Mouse (Mus musculus) hindbrain, postnatal 0 days (tissue): ENCODE measurements at regions not wholly inside any gene's neighbourhood (a gene's known extent, or its start where the extent isn't known, plus 50 kb on each side); places are given as distances from the start of the nearest gene placed in this dataset.

ENCODE experiments used
- ATAC-seq: fragments of 200-750 bp; cut with Nextera tagmentation; 2 replicates; pipeline ENCODE4 v1.8.0; 2017; ENCODE audit warnings: mild to moderate bottlenecking, moderate TSS enrichment, moderate library complexity
- DNase-seq: peaks from one replicate; pipeline ENCODE4 v3.0.0-alpha.2; 2015; ENCODE audit warnings: low spot score
- H3K27ac ChIP-seq: fragments of 300-500 bp; sonication (generic); 2 replicates; pipeline ENCODE4 v1.5.1; 2014; ENCODE audit warnings: mild to moderate bottlenecking
- H3K27me3 ChIP-seq: fragments of 300-500 bp; sonication (generic); 2 replicates; pipeline ENCODE4 v1.6.1; 2014; ENCODE audit warnings: low read length, mixed read lengths; ENCODE audit not compliant: insufficient read depth
- H3K36me3 ChIP-seq: fragments of 300-500 bp; sonication (generic); 2 replicates; pipeline ENCODE4 v1.6.1; 2014; ENCODE audit warnings: low read length, mixed read lengths; ENCODE audit not compliant: insufficient read depth
- H3K4me1 ChIP-seq: fragments of 300-500 bp; sonication (generic); 2 replicates; pipeline ENCODE4 v1.6.1; 2014; ENCODE audit warnings: antibody characterized with exemption, low read length, mixed read lengths; ENCODE audit not compliant: insufficient read depth
- H3K4me2 ChIP-seq: fragments of 300-500 bp; sonication (generic); 2 replicates; pipeline ENCODE4 v1.6.1; 2014; ENCODE audit warnings: low read depth, mild to moderate bottlenecking, low read length, moderate library complexity, mixed read lengths
- H3K4me3 ChIP-seq: fragments of 300-500 bp; sonication (generic); 2 replicates; pipeline ENCODE4 v1.5.1; 2014; ENCODE audit warnings: low read length
- H3K9ac ChIP-seq: fragments of 300-500 bp; sonication (generic); replicated peaks from 2 replicates; pipeline ENCODE4 v1.6.1; 2014; ENCODE audit warnings: mild to moderate bottlenecking, low read length, moderate library complexity, mixed read lengths
- H3K9me3 ChIP-seq: fragments of 300-500 bp; sonication (generic); 2 replicates; pipeline ENCODE4 v1.6.1; 2016; ENCODE audit warnings: low read length, mixed read lengths
- CTCF ChIP-seq: IDR thresholded peaks from 2 replicates; pipeline ENCODE4 v1.5.1; 2016; ENCODE audit warnings: antibody characterized with exemption, control low read depth, low read depth
- WGBS: fragments of 180-500 bp; shearing (Covaris S2); extraction: QIAGEN DNeasy Blood & Tissue Kit; methylation state at CpG from one replicate; pipeline ENCODE4 v1.1.7; 2014; 5-methylcytosine and 5-hydroxymethylcytosine counted together

DNA sequence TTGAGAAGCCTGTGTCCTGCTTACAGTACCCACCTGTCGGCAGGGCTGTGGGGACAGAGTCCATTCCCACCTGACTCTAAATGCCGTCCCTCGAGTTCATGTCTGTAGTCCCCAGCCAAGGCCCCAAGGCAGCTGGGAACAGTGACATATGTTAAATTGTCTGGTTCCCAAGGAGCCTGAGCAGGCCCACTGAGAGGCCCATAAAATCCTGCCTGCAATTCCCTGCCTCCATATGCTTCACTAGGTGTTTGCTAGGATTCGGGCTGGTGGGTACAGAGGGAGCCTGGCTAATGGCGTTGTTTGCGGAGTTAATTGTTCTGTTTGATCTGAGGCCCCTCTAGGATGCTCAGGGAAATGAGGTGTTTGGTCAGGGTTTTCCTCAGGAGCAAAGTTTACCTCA is 258.8 kb upstream of the 9630041A04Rik start:
- H3K27me3 ChIP-seq = no peaks in the 10 kb centered on the region
- TF ChIP-seq CTCF = no peak
- H3K9ac ChIP-seq = no peak overlapping the region
- H3K9me3 ChIP-seq = no peaks in the 10 kb centered on the region
- H3K27ac ChIP-seq = no peak overlapping the region
- ATAC-seq (no peak), DNase-seq (no peak)
- no peaks in the 10 kb centered on the region for H3K36me3 ChIP-seq
- no peaks in the 10 kb centered on the region for H3K4me1 ChIP-seq
- no peak overlapping the region for H3K4me3 ChIP-seq
- H3K4me2 ChIP-seq = no peak overlapping the region
- 71% methylated on average over 6 of the region's 6 CpGs for WGBS

DNA sequence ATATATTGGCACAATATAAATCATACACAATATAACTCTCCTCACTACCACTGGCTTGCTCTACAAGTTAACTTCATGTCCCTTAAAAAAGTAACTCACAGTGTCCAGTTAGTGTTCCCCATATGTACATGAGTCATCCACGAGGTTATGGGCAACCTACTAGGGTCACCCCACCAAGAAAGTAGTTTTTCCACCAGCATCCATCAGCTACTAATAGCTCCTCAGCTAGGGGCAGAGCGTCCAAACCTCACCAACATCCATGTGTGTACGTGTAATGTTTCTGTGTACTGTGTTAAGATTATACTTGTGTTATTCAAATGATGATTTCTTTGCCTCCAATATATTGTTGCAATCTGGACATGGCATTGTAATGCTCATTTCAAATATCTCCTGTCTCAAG is 264.7 kb upstream of the 9630041A04Rik start:
- no peaks in the 10 kb centered on the region for H3K4me1 ChIP-seq
- no peak overlapping the region for H3K4me3 ChIP-seq
- ATAC-seq = no peak
- H3K4me2 ChIP-seq = no peak overlapping the region
- H3K9me3 ChIP-seq = no peaks in the 10 kb centered on the region
- no peak overlapping the region for H3K9ac ChIP-seq
- no peak for DNase-seq
- TF ChIP-seq CTCF = no peak
- H3K27ac ChIP-seq = no peak overlapping the region
- WGBS = 90% methylated on average over 3 of the region's 3 CpGs
- H3K36me3 ChIP-seq = no peaks in the 10 kb centered on the region
- no peaks in the 10 kb centered on the region for H3K27me3 ChIP-seq

DNA sequence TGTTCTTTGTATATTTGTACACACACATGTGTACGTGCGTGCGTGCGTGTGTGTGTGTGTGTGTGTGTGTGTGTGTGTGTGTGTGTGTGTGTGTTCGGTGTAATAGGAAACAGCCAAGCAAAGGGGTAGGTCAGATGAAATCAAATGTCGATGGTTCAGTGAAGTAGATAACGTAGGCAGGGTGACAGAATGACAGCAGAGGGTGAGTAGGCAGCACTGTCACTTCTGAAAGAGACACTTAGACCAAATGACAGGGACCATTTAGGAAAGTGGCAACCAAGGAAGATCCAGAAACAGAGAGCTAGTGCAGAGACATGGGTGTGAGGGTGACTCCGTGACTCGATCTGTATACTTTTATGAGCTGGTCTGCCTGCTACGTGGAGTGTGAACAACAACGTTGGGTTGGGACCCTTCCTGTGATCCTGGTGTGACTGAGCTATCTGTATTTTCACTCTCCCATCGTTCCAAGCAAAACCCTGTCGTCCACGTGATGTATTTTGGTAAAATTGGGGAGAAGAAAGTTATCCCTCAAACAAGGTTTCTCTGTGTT is 266.5 kb upstream of the 9630041A04Rik start:
- Histone ChIP-seq H3K36me3 (no peaks in the 10 kb centered on the region), H3K4me2 (no peak overlapping the region), H3K9ac (no peak overlapping the region), H3K27ac (no peak overlapping the region), H3K27me3 (no peaks in the 10 kb centered on the region), H3K4me3 (no peak overlapping the region), H3K9me3 (no peaks in the 10 kb centered on the region), H3K4me1 (no peaks in the 10 kb centered on the region)
- ATAC-seq (no peak), DNase-seq (no peak)
- 90% methylated on average over 14 of the region's 14 CpGs for WGBS
- TF ChIP-seq CTCF = no peak

GRCm38 (mm10) chr9:101592621-101593020 is 269.0 kb upstream of the 9630041A04Rik start:
- Histone ChIP-seq H3K4me3 (no peak overlapping the region), H3K36me3 (no peaks in the 10 kb centered on the region), H3K27ac (no peak overlapping the region), H3K27me3 (no peaks in the 10 kb centered on the region), H3K9me3 (no peaks in the 10 kb centered on the region), H3K4me1 (no peaks in the 10 kb centered on the region), H3K9ac (no peak overlapping the region), H3K4me2 (no peak overlapping the region)
- 68% methylated on average over 8 of the region's 8 CpGs for WGBS
- ATAC-seq = no peak
- no peak for TF ChIP-seq CTCF
- no peak for DNase-seq

DNA sequence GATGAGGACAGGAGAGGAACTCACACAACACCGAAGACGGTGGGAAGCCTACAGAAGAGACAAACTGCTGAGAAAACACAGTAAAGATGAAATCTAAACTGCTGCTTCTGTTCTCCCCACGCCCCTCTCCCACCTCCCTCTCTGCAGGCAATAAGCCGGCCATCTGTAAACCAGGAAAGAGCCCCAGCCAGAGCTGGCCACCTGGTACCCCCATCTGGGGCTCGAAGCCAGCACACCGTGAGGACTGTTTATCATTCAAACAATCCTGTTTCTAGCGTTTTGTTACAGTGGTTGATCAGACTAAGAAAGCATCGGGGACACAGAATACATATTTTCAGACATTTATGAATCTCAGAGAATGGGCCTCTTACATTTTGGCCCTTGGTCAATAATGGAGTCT is 270.0 kb upstream of the 9630041A04Rik start:
- Histone ChIP-seq H3K9me3 (no peaks in the 10 kb centered on the region), H3K27me3 (no peaks in the 10 kb centered on the region), H3K27ac (no peak overlapping the region), H3K36me3 (no peaks in the 10 kb centered on the region), H3K9ac (no peak overlapping the region), H3K4me3 (no peak overlapping the region), H3K4me2 (no peak overlapping the region), H3K4me1 (no peaks in the 10 kb centered on the region)
- 53% methylated on average over 8 of the region's 8 CpGs for WGBS
- no peak for ATAC-seq
- no peak for DNase-seq
- no peak for TF ChIP-seq CTCF

DNA sequence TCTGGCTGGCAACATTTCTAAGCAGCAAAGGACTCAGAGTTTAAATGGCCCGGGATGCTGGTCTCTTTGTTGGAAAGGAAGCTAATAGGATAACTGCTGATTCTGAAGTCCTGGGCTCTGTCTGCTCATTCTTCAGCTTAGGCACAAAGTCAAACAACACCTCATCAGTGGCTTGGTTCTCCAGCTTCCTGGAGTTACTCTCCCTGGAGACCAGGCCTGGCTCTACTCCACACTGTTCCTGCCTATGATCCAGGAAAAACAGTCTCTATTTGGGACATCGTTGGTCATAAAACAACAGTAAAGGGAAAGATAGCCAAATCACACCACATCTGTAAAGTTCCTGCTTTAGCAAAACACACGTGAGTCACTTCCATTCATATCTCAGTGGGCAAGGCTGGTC is 271.3 kb upstream of the 9630041A04Rik start:
- no peak for TF ChIP-seq CTCF
- Histone ChIP-seq H3K4me2 (no peak overlapping the region), H3K36me3 (no peaks in the 10 kb centered on the region), H3K4me3 (no peak overlapping the region), H3K27me3 (no peaks in the 10 kb centered on the region), H3K4me1 (no peaks in the 10 kb centered on the region), H3K9me3 (no peaks in the 10 kb centered on the region), H3K27ac (no peak overlapping the region), H3K9ac (no peak overlapping the region)
- ATAC-seq (no peak), DNase-seq (no peak)
- WGBS = 82% methylated on average over 3 of the region's 3 CpGs

- TF ChIP-seq CTCF = no peak
- WGBS = 89% methylated on average over 4 of the region's 4 CpGs
- Histone ChIP-seq H3K27ac (no peak overlapping the region), H3K4me3 (no peak overlapping the region), H3K4me2 (no peak overlapping the region), H3K9ac (no peak overlapping the region), H3K36me3 (no peaks in the 10 kb centered on the region), H3K4me1 (no peaks in the 10 kb centered on the region), H3K27me3 (no peaks in the 10 kb centered on the region), H3K9me3 (peaks cover 4% of the 10 kb centered on the region; the same call in 1 of the 2 replicates)
- ATAC-seq = no peak
- no peak for DNase-seq
Observed at GRCm38 (mm10) chr9:101581064-101581463, 280.6 kb upstream of the 9630041A04Rik start.
